Mouse (Mus musculus) bone marrow, adult 2 months (tissue): ENCODE measurements around the gene Porcn.

Experiments
- CTCF ChIP-seq: fragments of 200-500 bp; IDR thresholded peaks from 2 replicates; pipeline ENCODE4 v1.5.1; 2011; ENCODE audit warnings: low read length, control low read depth; ENCODE audit not compliant: control insufficient read depth, insufficient read depth
- POLR2A ChIP-seq: fragments of 200-500 bp; IDR thresholded peaks from 2 replicates; pipeline ENCODE4 v1.6.1; 2011; ENCODE audit warnings: low read depth, mild to moderate bottlenecking, control low read depth, low read length, borderline replicate concordance; ENCODE audit not compliant: control insufficient read depth

GRCm38 (mm10) chrX:8238804-8239395 is 32.6 kb upstream of the Porcn start:
- TF ChIP-seq CTCF (no peak), POLR2A (no peak)
